Mouse (Mus musculus) ES-Bruce4 (cell line): ENCODE data around the gene Ankrd52.

ENCODE experiments used
- CTCF ChIP-seq: IDR thresholded peaks from one replicate; pipeline ENCODE4 v1.8.1; 2011; ENCODE audit warnings: low read depth, low read length
- EP300 ChIP-seq: IDR thresholded peaks from 2 replicates; pipeline ENCODE4 v1.6.1; 2011; ENCODE audit warnings: low read depth, low read length; ENCODE audit not compliant: insufficient read depth
- POLR2A ChIP-seq: IDR thresholded peaks from one replicate; pipeline ENCODE4 v1.8.1; 2011; ENCODE audit warnings: low read length; ENCODE audit not compliant: insufficient read depth

DNA sequence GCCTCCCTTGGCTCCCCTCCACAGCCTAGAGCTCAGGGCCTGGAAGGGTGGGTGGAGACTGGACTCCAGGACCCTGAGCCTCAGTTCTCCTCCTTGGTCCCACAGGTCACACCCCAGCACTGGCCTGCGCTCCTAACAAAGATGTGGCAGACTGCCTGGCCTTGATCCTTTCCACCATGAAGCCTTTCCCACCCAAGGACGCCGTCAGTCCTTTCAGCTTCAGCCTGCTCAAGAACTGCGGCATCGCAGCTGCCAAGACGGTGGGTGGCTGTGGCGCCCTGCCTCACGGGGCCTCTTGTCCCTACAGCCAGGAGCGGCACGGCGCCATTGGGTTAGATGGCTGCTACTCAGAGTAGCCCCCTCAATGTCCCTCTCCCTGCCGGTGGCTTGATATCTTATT is 13.5 kb downstream of the Ankrd52 start:
- TF ChIP-seq CTCF (no peak), EP300 (no peak), POLR2A (no peak)
